Mouse (Mus musculus) E14TG2a.4 (cell line): ENCODE data around the gene Foxp1.

Experiments used
- CTCF ChIP-seq: conservative IDR thresholded peaks from 2 replicates; pipeline ENCODE4 v1.5.1; 2014; ENCODE audit warnings: low read length
- NANOG ChIP-seq: IDR thresholded peaks from 2 replicates; pipeline ENCODE4 v1.6.1; 2014; ENCODE audit warnings: borderline replicate concordance, low read length, mixed read lengths

GRCm38 (mm10) chr6:99336191-99336590, 186.3 kb downstream of the Foxp1 start:
- TF ChIP-seq CTCF, result no peak
- TF ChIP-seq NANOG, result no peak
